Mouse (Mus musculus) frontal cortex, postnatal 14 days (tissue): ENCODE results near the gene Hmga2.
"Not testable (repeated sequence)": the region's sequence is repeated elsewhere in the genome, so short reads cannot be mapped to it uniquely, and the experiment has no call there.

Experiments
- DNase-seq, 2 experiments: peaks; one replicate each; pipeline ENCODE4 v3.0.0; 2022; ENCODE audit warnings: low spot score in 2 of 2

Gene Hmga2

GRCm38 (mm10) chr10:120391971-120392716 lies 84.1 kb downstream of the Hmga2 start:
- no peak for DNase-seq

- no peak for DNase-seq
Observed at GRCm38 (mm10) chr10:120390912-120391835, 85.1 kb downstream of the Hmga2 start.

GRCm38 (mm10) chr10:120389707-120390106 lies 86.6 kb downstream of the Hmga2 start:
- no peak for DNase-seq

GRCm38 (mm10) chr10:120388966-120389365 lies 87.3 kb downstream of the Hmga2 start:
- no peak for DNase-seq

- DNase-seq: no peak
Observed at GRCm38 (mm10) chr10:120388400-120388871, 87.8 kb downstream of the Hmga2 start.

GRCm38 (mm10) chr10:120387105-120387504 lies 89.2 kb downstream of the Hmga2 start:
- DNase-seq: no peak

- no peak for DNase-seq
Observed at GRCm38 (mm10) chr10:120384797-120385600, 91.3 kb downstream of the Hmga2 start.

GRCm38 (mm10) chr10:120384040-120384439 lies 92.2 kb downstream of the Hmga2 start:
- DNase-seq: no peak

GRCm38 (mm10) chr10:120377795-120378194 lies 98.5 kb downstream of the Hmga2 start:
- DNase-seq: no peak

GRCm38 (mm10) chr10:120377327-120377752 lies 98.9 kb downstream of the Hmga2 start:
- peak; percentile 79 to 87 for DNase-seq

- no peak for DNase-seq
Observed at GRCm38 (mm10) chr10:120375438-120375837, 100.8 kb downstream of the Hmga2 start.

GRCm38 (mm10) chr10:120371215-120371614 lies 105.1 kb downstream of the Hmga2 start:
- no peak for DNase-seq

- no peak for DNase-seq
Observed at GRCm38 (mm10) chr10:120369187-120369805, 107.0 kb downstream of the Hmga2 start.

GRCm38 (mm10) chr10:120366173-120366592 lies 110.1 kb downstream of the Hmga2 start:
- not testable (repeated sequence) for DNase-seq

- no peak for DNase-seq
Observed at GRCm38 (mm10) chr10:120365380-120366172, 110.7 kb downstream of the Hmga2 start.

- DNase-seq: no peak
Observed at GRCm38 (mm10) chr10:120363983-120364582, 112.2 kb downstream of the Hmga2 start.

- not testable (repeated sequence) for DNase-seq
Observed at GRCm38 (mm10) chr10:120363298-120363982, 112.8 kb downstream of the Hmga2 start.

GRCm38 (mm10) chr10:120354523-120355030 lies 121.7 kb downstream of the Hmga2 start:
- no peak for DNase-seq

GRCm38 (mm10) chr10:120345325-120345724 lies 130.9 kb downstream of the Hmga2 start:
- no peak for DNase-seq
